Comparison of ENCODE assay signal across 16 mouse cellular contexts in genomic region chr7:70423524-70424230, GRCm38 (mm10). TPM values are rescaled to one million over a fixed set of nuclear protein-coding genes. Genes with fewer than 3 reads are reported as not detected.
A peak's percentile ranks its signal among the peaks of the same experiment; 100 is the strongest.
DNase-seq lines count a peak whose midpoint lies in the region; ATAC-seq and TF ChIP-seq lines count a peak whose summit lies in the region.
"Had no signal": no experiment of that assay in that cellular context is flagged by ENCODE, and none has a peak within 500 bp of the region (broad histone marks: within the 10 kb centered on the region; RNA-seq: fewer than 3 reads in every experiment).

No protein-coding gene starts in this region.

- no peak overlapping the region for H3K9ac ChIP-seq in midbrain, embryonic 13.5 days (replicated peaks)
- H3K9ac ChIP-seq in midbrain, embryonic 16.5 days (ENCODE audit: low read depth, low read length): no peak overlapping the region
- no peak overlapping the region for H3K9ac ChIP-seq in forebrain, embryonic 13.5 days
- H3K9ac ChIP-seq in intestine, postnatal 0 days (ENCODE audit: low read depth, low read length): no peak overlapping the region
- H3K9ac ChIP-seq: embryonic facial prominence, embryonic 13.5 days; heart, embryonic 13.5 days; liver, embryonic 15.5 days had no signal

- no peaks in the 10 kb centered on the region for H3K36me3 ChIP-seq in kidney, adult 2 months (ENCODE audit: control insufficient read depth, insufficient read depth, low read length)
- H3K36me3 ChIP-seq in midbrain, embryonic 13.5 days: no peaks in the 10 kb centered on the region
- H3K36me3 ChIP-seq in midbrain, embryonic 16.5 days (ENCODE audit: control insufficient read depth, insufficient read depth, low read length): no peaks in the 10 kb centered on the region
- no peaks in the 10 kb centered on the region for H3K36me3 ChIP-seq in forebrain, embryonic 13.5 days (ENCODE audit: poor library complexity, severe bottlenecking)
- no peaks in the 10 kb centered on the region for H3K36me3 ChIP-seq in intestine, postnatal 0 days (ENCODE audit: control insufficient read depth, insufficient read depth)
- H3K36me3 ChIP-seq in embryonic facial prominence, embryonic 10.5 days (replicated peaks): no peaks in the 10 kb centered on the region
- H3K36me3 ChIP-seq: embryonic facial prominence, embryonic 13.5 days; heart, embryonic 13.5 days; liver, embryonic 15.5 days had no signal

- 44% methylated on average over 10 of the region's 10 CpGs for WGBS in kidney, adult 2 months
- WGBS in midbrain, embryonic 13.5 days: 56% methylated on average over 10 of the region's 10 CpGs
- 57% methylated on average over 10 of the region's 10 CpGs for WGBS in midbrain, embryonic 16.5 days
- WGBS in forebrain, embryonic 13.5 days: 32% methylated on average over 10 of the region's 10 CpGs
- 46% methylated on average over 10 of the region's 10 CpGs for whole genome bisulfite sequencing in intestine, postnatal 0 days
- WGBS in embryonic facial prominence, embryonic 10.5 days: 74% methylated on average over 10 of the region's 10 CpGs

- TF ChIP-seq POLR2A in kidney, adult 2 months (IDR thresholded peaks at IDR 0.05; ENCODE audit: low read depth, low read length): no peak

- no peak for TF ChIP-seq CTCF in kidney, adult 2 months (conservative IDR thresholded peaks at IDR 0.05; ENCODE audit: insufficient read depth, insufficient read length, low read depth, low read length)
- TF ChIP-seq CTCF in intestine, postnatal 0 days (IDR thresholded peaks at IDR 0.05; ENCODE audit: low read depth): no peak

- peak; percentile 59 for DNase-seq in kidney, adult 2 months
- DNase-seq in kidney, adult 11 months: no peak
- DNase-seq in adrenal gland, adult (ENCODE audit: inconsistent age in 2 of 2, low spot score in 1 of 2): no peak
- no peak for DNase-seq in embryonic facial prominence, embryonic 10.5 days (ENCODE audit: low spot score)
- DNase-seq: adrenal gland, postnatal 36 days; cerebellum, postnatal 25 days; gastrocnemius, postnatal 36 days; lung, postnatal 36 days; thymus, adult 18-20 months had no signal

- H3K4me2 ChIP-seq in midbrain, embryonic 13.5 days (replicated peaks): no peak overlapping the region
- no peak overlapping the region for H3K4me2 ChIP-seq in midbrain, embryonic 16.5 days (ENCODE audit: low read length)
- H3K4me2 ChIP-seq in forebrain, embryonic 13.5 days: no peak overlapping the region; the same call in 1 of the 2 replicates
- H3K4me2 ChIP-seq in intestine, postnatal 0 days (replicated peaks; ENCODE audit: low read depth): no peak overlapping the region
- H3K4me2 ChIP-seq: embryonic facial prominence, embryonic 13.5 days; heart, embryonic 13.5 days; liver, embryonic 15.5 days had no signal

- ATAC-seq in midbrain, embryonic 13.5 days: peak; percentile 60; the same call in 1 of the 2 replicates
- ATAC-seq in midbrain, embryonic 16.5 days: no peak
- ATAC-seq in forebrain, embryonic 13.5 days: peak; percentile 67
- ATAC-seq in intestine, postnatal 0 days: peak; percentile 69

- peaks cover 8% of the 10 kb centered on the region; the same call in 1 of the 2 replicates for H3K4me1 ChIP-seq in kidney, adult 2 months (ENCODE audit: control insufficient read depth, insufficient read depth, low read length)
- peaks cover 13% of the 10 kb centered on the region for H3K4me1 ChIP-seq in midbrain, embryonic 13.5 days (replicated peaks)
- peaks cover 4% of the 10 kb centered on the region; the same call in 1 of the 2 replicates for H3K4me1 ChIP-seq in midbrain, embryonic 16.5 days (ENCODE audit: control insufficient read depth, insufficient read depth, low read length)
- H3K4me1 ChIP-seq in forebrain, embryonic 13.5 days: peaks cover 20% of the 10 kb centered on the region
- no peaks in the 10 kb centered on the region for H3K4me1 ChIP-seq in intestine, postnatal 0 days (replicated peaks; ENCODE audit: control insufficient read depth, insufficient read depth, low read length)
- H3K4me1 ChIP-seq in embryonic facial prominence, embryonic 10.5 days: peaks cover 9% of the 10 kb centered on the region; the same call in 1 of the 2 replicates
- H3K4me1 ChIP-seq: embryonic facial prominence, embryonic 13.5 days; heart, embryonic 13.5 days; liver, embryonic 15.5 days had no signal

- H3K27me3 ChIP-seq in kidney, adult 2 months (replicated peaks; ENCODE audit: control insufficient read depth, insufficient read depth, low read length): no peaks in the 10 kb centered on the region
- no peaks in the 10 kb centered on the region for H3K27me3 ChIP-seq in midbrain, embryonic 13.5 days
- no peaks in the 10 kb centered on the region for H3K27me3 ChIP-seq in midbrain, embryonic 16.5 days (ENCODE audit: control insufficient read depth, insufficient read depth, low read depth, low read length)
- no peaks in the 10 kb centered on the region for H3K27me3 ChIP-seq in forebrain, embryonic 13.5 days
- H3K27me3 ChIP-seq in intestine, postnatal 0 days (replicated peaks; ENCODE audit: control insufficient read depth, insufficient read depth, low read length): no peaks in the 10 kb centered on the region
- H3K27me3 ChIP-seq in embryonic facial prominence, embryonic 10.5 days (replicated peaks; ENCODE audit: low read depth, poor library complexity, severe bottlenecking): no peaks in the 10 kb centered on the region; the same call in 1 of the 2 replicates
- H3K27me3 ChIP-seq: heart, embryonic 13.5 days; liver, embryonic 15.5 days had no signal

- H3K9me3 ChIP-seq in midbrain, embryonic 13.5 days: no peaks in the 10 kb centered on the region
- H3K9me3 ChIP-seq in midbrain, embryonic 16.5 days (replicated peaks; ENCODE audit: control insufficient read depth, low read length, poor library complexity, severe bottlenecking): no peaks in the 10 kb centered on the region
- no peaks in the 10 kb centered on the region for H3K9me3 ChIP-seq in forebrain, embryonic 13.5 days (replicated peaks)
- no peaks in the 10 kb centered on the region for H3K9me3 ChIP-seq in intestine, postnatal 0 days (ENCODE audit: control insufficient read depth)
- H3K9me3 ChIP-seq in embryonic facial prominence, embryonic 10.5 days: no peaks in the 10 kb centered on the region
- H3K9me3 ChIP-seq: embryonic facial prominence, embryonic 13.5 days; heart, embryonic 13.5 days; liver, embryonic 15.5 days had no signal

- H3K27ac ChIP-seq in kidney, adult 2 months (ENCODE audit: insufficient read depth, low read depth, low read length): 0 out of 2 replicates have a peak overlapping the region, but pooled peaks have one; percentile 20
- no peak overlapping the region for H3K27ac ChIP-seq in midbrain, embryonic 13.5 days
- H3K27ac ChIP-seq in midbrain, embryonic 16.5 days (ENCODE audit: low read length): no peak overlapping the region
- no peak overlapping the region for H3K27ac ChIP-seq in forebrain, embryonic 13.5 days
- no peak overlapping the region for H3K27ac ChIP-seq in intestine, postnatal 0 days (ENCODE audit: low read depth, low read length)
- H3K27ac ChIP-seq in embryonic facial prominence, embryonic 10.5 days (replicated peaks): no peak overlapping the region
- H3K27ac ChIP-seq: embryonic facial prominence, embryonic 13.5 days; heart, embryonic 13.5 days; liver, embryonic 15.5 days had no signal

- no peak overlapping the region for H3K4me3 ChIP-seq in kidney, adult 2 months (ENCODE audit: insufficient read depth, low read depth, low read length)
- no peak overlapping the region for H3K4me3 ChIP-seq in midbrain, embryonic 13.5 days (replicated peaks)
- H3K4me3 ChIP-seq in midbrain, embryonic 16.5 days (ENCODE audit: low read depth, low read length): no peak overlapping the region
- H3K4me3 ChIP-seq in forebrain, embryonic 13.5 days: no peak overlapping the region
- no peak overlapping the region for H3K4me3 ChIP-seq in intestine, postnatal 0 days (ENCODE audit: low read depth, low read length)
- H3K4me3 ChIP-seq in embryonic facial prominence, embryonic 10.5 days: no peak overlapping the region
- H3K4me3 ChIP-seq: embryonic facial prominence, embryonic 13.5 days; heart, embryonic 13.5 days; liver, embryonic 15.5 days had no signal

RNA-seq across cellular contexts. Expression of gene Nr2f2, which starts 57.1 kb away (rescaled TPM):
- 193 and 288 TPM in 2 replicates for polyA plus RNA-seq in kidney, adult 2 months (2012; rRNA removed)
- 132 and 143 TPM in 2 replicates for polyA plus RNA-seq in midbrain, embryonic 13.5 days (2015; fragmentation: Nextera tagmentation; extraction: Ambion mirVana)
- polyA plus RNA-seq in midbrain, embryonic 16.5 days (2015; fragmentation: Nextera tagmentation; extraction: Ambion mirVana): 78.0 and 102 TPM in 2 replicates
- 97.9 and 132 TPM in 2 replicates for polyA plus RNA-seq in forebrain, embryonic 13.5 days (2015; fragmentation: Nextera tagmentation; extraction: Ambion mirVana)
- polyA plus RNA-seq in intestine, postnatal 0 days (2015; fragmentation: Nextera tagmentation; extraction: Ambion mirVana): 17.9 and 19.1 TPM in 2 replicates
- 89.7 and 99.8 TPM in 2 replicates for polyA plus RNA-seq in embryonic facial prominence, embryonic 10.5 days (2016; fragmentation: Nextera tagmentation; extraction: Ambion mirVana)
